Mouse (Mus musculus): ENCODE measurements around the gene Fut11. TPM values are rescaled to one million over a fixed set of nuclear protein-coding genes. Genes with fewer than 3 reads are reported as not detected.

Fut11 gene
- polyA plus RNA-seq, 1 experiment, result 0.37 TPM

GRCm38 (mm10) chr14:20658902-20659301 lies 35.9 kb upstream of the Fut11 start:
- peaks cover 23% of the 10 kb centered on the region for H3K4me1 ChIP-seq (ENCODE audit: control insufficient read depth)
- no peak for TF ChIP-seq TAL1 (IDR thresholded peaks at IDR 0.05; ENCODE audit: low read length)
- TF ChIP-seq GATA1 (IDR thresholded peaks at IDR 0.05; ENCODE audit: low read length), result no peak
- H3K4me3 ChIP-seq (replicated peaks), result no peak overlapping the region
- H3K27me3 ChIP-seq (ENCODE audit: control insufficient read depth), result peaks cover 33% of the 10 kb centered on the region
- no peaks in the 10 kb centered on the region for H3K9me3 ChIP-seq (ENCODE audit: control insufficient read depth, low read length)
- H3K36me3 ChIP-seq (ENCODE audit: control insufficient read depth), result no peaks in the 10 kb centered on the region

- Histone ChIP-seq H3K27me3 (ENCODE audit: control insufficient read depth) (peaks cover 41% of the 10 kb centered on the region), H3K4me1 (ENCODE audit: control insufficient read depth) (peaks cover 23% of the 10 kb centered on the region), H3K4me3 (replicated peaks) (no peak overlapping the region), H3K36me3 (ENCODE audit: control insufficient read depth) (no peaks in the 10 kb centered on the region), H3K9me3 (ENCODE audit: control insufficient read depth, low read length) (no peaks in the 10 kb centered on the region)
- no peak for TF ChIP-seq TAL1 (IDR thresholded peaks at IDR 0.05; ENCODE audit: low read length)
- TF ChIP-seq GATA1 (IDR thresholded peaks at IDR 0.05; ENCODE audit: low read length), result no peak
Observed at GRCm38 (mm10) chr14:20659687-20660086, 35.1 kb upstream of the Fut11 start.

DNA sequence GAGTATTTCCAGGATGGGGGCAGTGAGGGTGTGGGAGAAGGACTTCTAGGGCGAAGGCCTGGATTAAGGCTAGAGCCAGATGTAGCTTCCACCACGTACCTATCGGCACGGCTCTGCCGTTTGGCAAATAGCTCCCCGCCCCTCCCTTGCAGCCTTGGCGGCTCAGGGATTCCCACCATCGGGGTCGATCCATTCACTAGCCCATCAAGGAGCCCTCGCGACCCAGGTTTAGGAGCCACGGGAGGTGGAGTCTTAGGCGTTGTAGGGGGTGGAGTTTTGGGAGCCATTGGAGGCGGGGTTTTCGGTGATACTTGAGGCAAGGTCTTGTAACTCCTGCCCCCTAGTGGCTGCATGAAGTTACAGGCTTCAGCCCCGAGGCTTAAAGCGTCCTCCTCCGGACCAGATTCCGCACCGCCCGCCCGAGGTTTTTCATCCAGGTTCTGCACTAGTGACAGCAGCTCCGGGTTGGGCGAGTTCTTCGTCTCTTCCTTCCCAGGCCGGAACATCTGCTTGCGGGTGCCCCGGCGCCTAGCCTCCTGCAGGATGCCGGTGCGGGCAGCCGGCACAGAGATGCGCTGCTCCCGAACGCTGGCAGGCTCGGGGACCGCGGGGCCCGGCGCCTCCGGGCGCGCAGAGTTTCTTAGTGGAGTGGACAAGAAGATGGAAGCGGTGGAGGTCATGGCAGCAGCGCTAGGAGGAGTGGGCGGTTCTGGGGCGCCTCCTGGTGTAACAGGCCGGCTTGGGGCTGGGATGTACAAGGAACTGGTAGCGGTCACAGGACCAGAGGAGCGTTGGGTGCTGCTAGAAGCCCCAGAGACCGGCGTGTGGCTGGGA lies 33.7 kb upstream of the Fut11 start:
- peaks cover 51% of the 10 kb centered on the region for H3K27me3 ChIP-seq (ENCODE audit: control insufficient read depth)

GRCm38 (mm10) chr14:20661661-20662331 lies 33.0 kb upstream of the Fut11 start:
- no peaks in the 10 kb centered on the region for H3K36me3 ChIP-seq (ENCODE audit: control insufficient read depth)
- TF ChIP-seq GATA1 (IDR thresholded peaks at IDR 0.05; ENCODE audit: low read length), result no peak
- TF ChIP-seq TAL1 (IDR thresholded peaks at IDR 0.05; ENCODE audit: low read length), result no peak
- H3K9me3 ChIP-seq (ENCODE audit: control insufficient read depth, low read length), result no peaks in the 10 kb centered on the region
- peaks cover 57% of the 10 kb centered on the region for H3K27me3 ChIP-seq (ENCODE audit: control insufficient read depth)
- H3K4me1 ChIP-seq (ENCODE audit: control insufficient read depth), result peaks cover 23% of the 10 kb centered on the region
- H3K4me3 ChIP-seq (replicated peaks), result peak overlapping the region; percentile 66

More for the DNA sequence above, 33.7 kb upstream of the Fut11 start:
- Histone ChIP-seq H3K9me3 (ENCODE audit: control insufficient read depth, low read length) (no peaks in the 10 kb centered on the region), H3K4me1 (ENCODE audit: control insufficient read depth) (peaks cover 23% of the 10 kb centered on the region), H3K36me3 (ENCODE audit: control insufficient read depth) (no peaks in the 10 kb centered on the region), H3K4me3 (replicated peaks) (peak overlapping the region; percentile 66)
- no peak for TF ChIP-seq TAL1 (IDR thresholded peaks at IDR 0.05; ENCODE audit: low read length)
- no peak for TF ChIP-seq GATA1 (IDR thresholded peaks at IDR 0.05; ENCODE audit: low read length)

DNA sequence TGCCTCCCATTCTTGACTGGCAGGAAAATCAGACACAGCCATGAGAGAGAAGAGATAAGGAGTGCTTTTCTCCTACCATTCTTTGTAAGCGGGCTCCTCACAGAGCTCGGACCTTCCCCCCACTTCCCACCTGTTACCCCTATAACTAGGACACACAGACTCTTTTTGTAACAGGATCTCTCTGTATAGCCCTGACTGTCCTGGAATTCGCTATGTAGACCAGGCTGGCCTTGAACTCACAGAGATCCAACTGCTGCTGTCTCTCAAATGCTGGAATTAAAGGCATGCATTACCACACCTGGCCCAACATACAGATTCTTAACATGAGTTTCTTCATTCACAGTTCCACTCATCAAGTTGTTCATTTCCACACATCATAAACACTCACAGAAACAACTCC lies 32.0 kb upstream of the Fut11 start:
- Histone ChIP-seq H3K4me1 (ENCODE audit: control insufficient read depth) (peaks cover 23% of the 10 kb centered on the region), H3K36me3 (ENCODE audit: control insufficient read depth) (no peaks in the 10 kb centered on the region), H3K4me3 (replicated peaks) (no peak overlapping the region), H3K9me3 (ENCODE audit: control insufficient read depth, low read length) (no peaks in the 10 kb centered on the region), H3K27me3 (ENCODE audit: control insufficient read depth) (peaks cover 64% of the 10 kb centered on the region)
- TF ChIP-seq TAL1 (IDR thresholded peaks at IDR 0.05; ENCODE audit: low read length), result no peak
- no peak for TF ChIP-seq GATA1 (IDR thresholded peaks at IDR 0.05; ENCODE audit: low read length)

GRCm38 (mm10) chr14:20663601-20664000 lies 31.2 kb upstream of the Fut11 start:
- H3K4me1 ChIP-seq (ENCODE audit: control insufficient read depth), result peaks cover 19% of the 10 kb centered on the region
- no peaks in the 10 kb centered on the region for H3K36me3 ChIP-seq (ENCODE audit: control insufficient read depth)
- TF ChIP-seq TAL1 (IDR thresholded peaks at IDR 0.05; ENCODE audit: low read length), result no peak
- no peak for TF ChIP-seq GATA1 (IDR thresholded peaks at IDR 0.05; ENCODE audit: low read length)
- no peaks in the 10 kb centered on the region for H3K9me3 ChIP-seq (ENCODE audit: control insufficient read depth, low read length)
- no peak overlapping the region for H3K4me3 ChIP-seq (replicated peaks)
- peaks cover 72% of the 10 kb centered on the region for H3K27me3 ChIP-seq (ENCODE audit: control insufficient read depth)

GRCm38 (mm10) chr14:20664436-20664835 lies 30.3 kb upstream of the Fut11 start:
- Histone ChIP-seq H3K4me1 (ENCODE audit: control insufficient read depth) (peaks cover 19% of the 10 kb centered on the region), H3K9me3 (ENCODE audit: control insufficient read depth, low read length) (no peaks in the 10 kb centered on the region), H3K27me3 (ENCODE audit: control insufficient read depth) (peaks cover 80% of the 10 kb centered on the region), H3K36me3 (ENCODE audit: control insufficient read depth) (no peaks in the 10 kb centered on the region), H3K4me3 (replicated peaks) (no peak overlapping the region)
- TF ChIP-seq TAL1 (IDR thresholded peaks at IDR 0.05; ENCODE audit: low read length) (no peak), GATA1 (IDR thresholded peaks at IDR 0.05; ENCODE audit: low read length) (no peak)

DNA sequence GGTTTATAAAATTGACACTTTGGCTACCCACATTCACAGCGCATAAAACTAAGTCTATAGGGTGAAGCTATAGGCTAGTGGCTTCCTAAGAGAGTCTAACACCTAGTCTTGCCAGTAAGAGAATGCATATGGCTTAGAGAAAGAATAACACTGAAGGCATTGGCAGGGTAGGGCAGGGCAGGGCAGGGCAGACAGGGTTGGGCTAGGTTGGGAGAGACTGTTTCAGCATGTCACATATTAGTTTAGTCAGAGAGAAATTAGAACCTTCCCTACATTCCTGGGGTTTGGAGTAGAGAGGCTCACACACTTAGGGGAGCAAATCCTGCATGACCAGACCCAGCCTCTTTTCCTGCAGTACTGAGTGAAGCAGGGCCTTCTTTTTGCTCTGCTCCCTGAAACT lies 27.3 kb upstream of the Fut11 start:
- peaks cover 75% of the 10 kb centered on the region for H3K27me3 ChIP-seq (ENCODE audit: control insufficient read depth)

DNA sequence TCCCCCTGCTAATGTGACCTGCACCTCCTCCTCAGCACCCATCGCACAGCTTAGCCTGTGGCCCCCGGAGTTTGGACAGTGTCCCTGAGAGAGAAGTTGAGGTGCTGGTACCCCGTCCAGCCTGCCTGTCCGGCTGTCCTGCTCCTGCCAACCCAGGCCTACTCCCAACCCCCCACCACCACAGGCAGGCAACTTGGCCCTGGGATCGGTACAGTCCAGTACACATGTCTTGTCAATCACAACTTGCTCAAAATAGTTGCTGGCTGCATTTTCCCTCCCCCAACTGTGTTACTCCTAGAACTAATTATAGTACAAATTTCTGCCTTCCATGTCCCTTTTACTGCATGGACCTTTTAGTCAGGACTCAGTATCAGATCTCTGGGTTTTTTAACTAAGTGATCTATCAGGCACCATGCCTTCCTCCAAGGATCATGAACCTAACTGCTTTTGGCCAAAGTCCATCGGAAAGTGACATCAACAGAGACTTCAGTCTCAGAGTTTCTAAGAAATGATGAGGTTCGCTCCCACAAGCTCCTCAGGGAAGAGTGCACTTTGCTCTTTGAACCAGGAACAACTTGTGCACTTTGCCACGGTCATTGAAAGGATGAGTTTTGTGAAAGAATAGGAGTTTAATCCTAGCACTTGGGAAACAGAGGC lies 26.5 kb upstream of the Fut11 start, which contains the start of gene Synpo2l:
Gene Synpo2l (minus strand): TSS at position 201 of the 657 bp plus-strand sequence.
- H3K27me3 ChIP-seq (ENCODE audit: control insufficient read depth), result peaks cover 67% of the 10 kb centered on the region
- TF ChIP-seq TAL1 (IDR thresholded peaks at IDR 0.05; ENCODE audit: low read length) (no peak), GATA1 (IDR thresholded peaks at IDR 0.05; ENCODE audit: low read length) (no peak)
- H3K4me1 ChIP-seq (ENCODE audit: control insufficient read depth), result peaks cover 10% of the 10 kb centered on the region
- H3K36me3 ChIP-seq (ENCODE audit: control insufficient read depth), result no peaks in the 10 kb centered on the region
- peaks cover 2% of the 10 kb centered on the region for H3K9me3 ChIP-seq (ENCODE audit: control insufficient read depth, low read length)
- no peak within 1 kb of the TSS for H3K4me3 ChIP-seq (replicated peaks)

More for the DNA sequence above, 27.3 kb upstream of the Fut11 start:
- H3K4me3 ChIP-seq (replicated peaks), result no peak overlapping the region
- H3K4me1 ChIP-seq (ENCODE audit: control insufficient read depth), result peaks cover 6% of the 10 kb centered on the region
- H3K9me3 ChIP-seq (ENCODE audit: control insufficient read depth, low read length), result no peaks in the 10 kb centered on the region
- no peaks in the 10 kb centered on the region for H3K36me3 ChIP-seq (ENCODE audit: control insufficient read depth)
- no peak for TF ChIP-seq GATA1 (IDR thresholded peaks at IDR 0.05; ENCODE audit: low read length)
- no peak for TF ChIP-seq TAL1 (IDR thresholded peaks at IDR 0.05; ENCODE audit: low read length)

All from erythroblast, embryonic 14.5 days (primary cell).